Mouse (Mus musculus) limb, embryonic 12.5 days (tissue): Measurements from ENCODE around the gene Glul. TPM values are rescaled to one million over a fixed set of nuclear protein-coding genes. Genes with fewer than 3 reads are reported as not detected.

ENCODE experiments used
- ATAC-seq: fragments of 200-750 bp; cut with Nextera tagmentation; 2 replicates; pipeline ENCODE4 v1.8.0; 2017; ENCODE audit warnings: low read depth, moderate TSS enrichment; ENCODE audit not compliant: insufficient number of reproducible peaks, insufficient read depth, low FRiP score, low TSS enrichment
- H3K27ac ChIP-seq: fragments of 300-500 bp; sonication (generic); 2 replicates; pipeline ENCODE4 v1.5.1; 2016; ENCODE audit warnings: mild to moderate bottlenecking, moderate library complexity
- H3K27me3 ChIP-seq: fragments of 300-500 bp; sonication (generic); 2 replicates; pipeline ENCODE4 v1.6.1; 2016; ENCODE audit warnings: mild to moderate bottlenecking, moderate library complexity
- H3K36me3 ChIP-seq: fragments of 300-500 bp; sonication (generic); 2 replicates; pipeline ENCODE4 v1.6.1; 2016; ENCODE audit warnings: mild to moderate bottlenecking, moderate library complexity
- H3K4me1 ChIP-seq: fragments of 300-500 bp; sonication (generic); replicated peaks from 2 replicates; pipeline ENCODE4 v1.6.1; 2016
- H3K4me2 ChIP-seq: fragments of 300-500 bp; sonication (generic); 2 replicates; pipeline ENCODE4 v1.6.1; 2016; ENCODE audit warnings: mild to moderate bottlenecking, moderate library complexity
- H3K4me3 ChIP-seq: fragments of 300-500 bp; sonication (generic); replicated peaks from 2 replicates; pipeline ENCODE4 v1.5.1; 2016; ENCODE audit warnings: mild to moderate bottlenecking
- H3K9ac ChIP-seq: fragments of 300-500 bp; sonication (generic); replicated peaks from 2 replicates; pipeline ENCODE4 v1.6.1; 2016; ENCODE audit warnings: mild to moderate bottlenecking, moderate library complexity
- H3K9me3 ChIP-seq: fragments of 300-500 bp; sonication (generic); 2 replicates; pipeline ENCODE4 v1.6.1; 2016; ENCODE audit warnings: mild to moderate bottlenecking, moderate library complexity
- WGBS: fragments of 180-500 bp; shearing (Covaris S2); methylation state at CpG from one replicate; pipeline ENCODE4 v1.1.7; 2016; 5-methylcytosine and 5-hydroxymethylcytosine counted together
- microRNA-seq: library from miRNA; unstranded; fragments of <30 nt; microRNA quantifications from one replicate; pipeline ENCODE4, GENCODE M21; 2017
- polyA plus RNA-seq: library from polyadenylated mRNA; unstranded; fragments of >200 nt; fragmentation: Nextera tagmentation; extraction: Ambion mirVana; gene quantifications from 2 replicates; pipeline ENCODE4 v1.2.1, GENCODE M21; 2016

Glul gene
- polyA plus RNA-seq, 1 experiment from 2014 or later: 105 TPM

GRCm38 (mm10) chr1:153940986-153941385 is 41.2 kb downstream of the Glul start:
- Histone ChIP-seq H3K27me3 (no peaks in the 10 kb centered on the region), H3K4me2 (no peak overlapping the region), H3K36me3 (no peaks in the 10 kb centered on the region), H3K9me3 (no peaks in the 10 kb centered on the region), H3K4me1 (no peaks in the 10 kb centered on the region), H3K27ac (no peak overlapping the region), H3K9ac (no peak overlapping the region), H3K4me3 (no peak overlapping the region)
- ATAC-seq: no peak
- WGBS: 79% methylated on average over 2 of the region's 2 CpGs

GRCm38 (mm10) chr1:153945181-153945580 is 45.4 kb downstream of the Glul start:
- Histone ChIP-seq H3K9me3 (no peaks in the 10 kb centered on the region), H3K9ac (no peak overlapping the region), H3K4me3 (no peak overlapping the region), H3K36me3 (no peaks in the 10 kb centered on the region), H3K4me1 (no peaks in the 10 kb centered on the region), H3K27me3 (no peaks in the 10 kb centered on the region), H3K4me2 (no peak overlapping the region), H3K27ac (no peak overlapping the region)
- WGBS: 77% methylated on average over 5 of the region's 5 CpGs
- ATAC-seq: no peak

GRCm38 (mm10) chr1:153946971-153947370 is 47.2 kb downstream of the Glul start:
- no peak for ATAC-seq
- no peak overlapping the region for H3K4me3 ChIP-seq
- H3K9me3 ChIP-seq: no peaks in the 10 kb centered on the region
- no peak overlapping the region for H3K27ac ChIP-seq
- no peaks in the 10 kb centered on the region for H3K27me3 ChIP-seq
- H3K4me2 ChIP-seq: no peak overlapping the region
- H3K36me3 ChIP-seq: no peaks in the 10 kb centered on the region
- no peak overlapping the region for H3K9ac ChIP-seq
- WGBS: 76% methylated on average over 7 of the region's 7 CpGs
- H3K4me1 ChIP-seq: no peaks in the 10 kb centered on the region

- no peaks in the 10 kb centered on the region for H3K36me3 ChIP-seq
- H3K4me1 ChIP-seq: no peaks in the 10 kb centered on the region
- no peaks in the 10 kb centered on the region for H3K9me3 ChIP-seq
- H3K27ac ChIP-seq: no peak overlapping the region
- H3K9ac ChIP-seq: no peak overlapping the region
- no peaks in the 10 kb centered on the region for H3K27me3 ChIP-seq
- no peak overlapping the region for H3K4me2 ChIP-seq
- WGBS: 87% methylated on average over 6 of the region's 6 CpGs
- ATAC-seq: no peak
- H3K4me3 ChIP-seq: no peak overlapping the region
Observed at GRCm38 (mm10) chr1:153947837-153948236, 48.1 kb downstream of the Glul start.

GRCm38 (mm10) chr1:153953232-153953631 is 53.5 kb downstream of the Glul start:
- Histone ChIP-seq H3K9me3 (no peaks in the 10 kb centered on the region), H3K36me3 (no peaks in the 10 kb centered on the region), H3K4me3 (no peak overlapping the region), H3K4me1 (no peaks in the 10 kb centered on the region), H3K9ac (no peak overlapping the region), H3K4me2 (no peak overlapping the region), H3K27ac (no peak overlapping the region), H3K27me3 (no peaks in the 10 kb centered on the region)
- no peak for ATAC-seq
- WGBS: 78% methylated on average over 9 of the region's 9 CpGs

- Histone ChIP-seq H3K9me3 (no peaks in the 10 kb centered on the region), H3K4me3 (no peak overlapping the region), H3K27me3 (no peaks in the 10 kb centered on the region), H3K9ac (no peak overlapping the region), H3K27ac (no peak overlapping the region), H3K4me1 (no peaks in the 10 kb centered on the region), H3K36me3 (no peaks in the 10 kb centered on the region), H3K4me2 (no peak overlapping the region)
- no peak for ATAC-seq
- 85% methylated on average over 6 of the region's 6 CpGs for WGBS
Observed at GRCm38 (mm10) chr1:153953797-153954196, 54.1 kb downstream of the Glul start.

GRCm38 (mm10) chr1:153957850-153958249 is 58.1 kb downstream of the Glul start:
- Histone ChIP-seq H3K4me3 (no peak overlapping the region), H3K36me3 (no peaks in the 10 kb centered on the region), H3K9ac (no peak overlapping the region), H3K4me2 (no peak overlapping the region), H3K27me3 (no peaks in the 10 kb centered on the region), H3K9me3 (no peaks in the 10 kb centered on the region), H3K27ac (no peak overlapping the region), H3K4me1 (0 out of 2 replicates have a peak, but pooled peaks cover 4% of the 10 kb centered on the region)
- ATAC-seq: no peak
- WGBS: 70% methylated on average over 1 of the region's 1 CpGs

Small RNAs within 50 kb of the gene (microRNA-seq; reads per million reads assigned to microRNA genes)
- 20.7 reads per million, percentile 33 among the genes with 10 or more reads in this experiment for gene Mir8114

Other genes with a start within 250 kb of the Glul start
- gene Rgs8, start 246.9 kb upstream of the Glul start, polyA plus RNA-seq: 0.81 and 1.4 TPM in 2 replicates
- gene Rgs16, start 159.6 kb upstream of the Glul start, polyA plus RNA-seq: 16.8 and 18.7 TPM in 2 replicates
- 10.5 and 11.4 TPM in 2 replicates for gene Rnasel, start 150.5 kb upstream of the Glul start, polyA plus RNA-seq
- not detected in 2 replicates for gene Rgsl1, start 55.8 kb upstream of the Glul start, polyA plus RNA-seq
- gene Teddm1b, start 25.6 kb upstream of the Glul start, polyA plus RNA-seq: 0.44 and 0.47 TPM in 2 replicates
- gene Teddm1a, start 8.2 kb upstream of the Glul start, polyA plus RNA-seq: not detected in 2 replicates
- 0.74 and 0.90 TPM in 2 replicates for gene Teddm2, start 284 bp downstream of the Glul start, polyA plus RNA-seq